Mouse (Mus musculus) cerebellum, adult 11 months (tissue): ENCODE measurements around the gene Fbxo6.
"Not testable (repeated sequence)": the region's sequence is repeated elsewhere in the genome, so short reads cannot be mapped to it uniquely, and the experiment has no call there.

ENCODE experiments used
- DNase-seq: peaks from one replicate; pipeline ENCODE4 v3.0.0; 2022

Fbxo6 gene

GRCm38 (mm10) chr4:148151267-148152168 is at the start of gene Fbxo6:
Gene Fbxo6 (minus strand): TSS chr4:148152140.
- DNase-seq = peak; percentile 82

DNA sequence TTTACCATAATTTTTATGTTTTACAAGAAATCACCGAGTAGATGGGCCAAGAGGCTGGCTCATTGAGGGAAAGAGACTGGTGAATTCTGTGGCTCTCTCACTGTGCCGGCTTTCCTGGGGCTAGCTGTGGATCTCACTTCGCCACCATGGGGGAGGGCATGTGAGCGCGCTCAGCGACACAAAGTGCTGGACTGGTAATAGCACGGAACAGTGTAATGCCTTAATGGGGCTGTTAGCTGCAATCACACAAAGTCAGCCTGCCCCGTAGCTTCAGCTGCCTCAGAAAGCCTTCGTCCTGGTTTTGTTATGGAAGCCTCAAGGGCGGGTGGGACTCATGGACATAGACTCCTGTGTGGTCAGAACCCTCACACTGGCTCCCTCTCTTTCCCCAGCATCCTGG is 46.8 kb upstream of the Fbxo6 start:
- DNase-seq = no peak

DNA sequence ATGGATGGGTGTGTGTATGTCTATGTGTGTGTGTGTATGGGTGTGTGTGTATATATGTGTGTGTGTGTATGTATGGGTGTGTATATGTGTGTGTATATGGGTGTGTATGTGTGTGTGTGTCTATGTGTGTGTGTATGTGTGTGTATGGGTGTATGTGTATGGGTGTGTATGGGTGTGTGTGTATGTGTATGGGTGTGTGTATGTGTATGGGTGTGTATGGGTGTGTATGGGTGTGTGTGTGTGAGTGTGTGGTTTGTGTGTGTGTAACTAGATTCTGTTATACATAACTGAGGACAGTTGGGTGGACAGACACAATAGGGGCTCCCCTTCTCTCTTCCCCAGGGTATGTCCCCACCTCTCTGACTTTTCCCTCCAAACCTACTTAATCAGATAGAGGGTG is 42.5 kb upstream of the Fbxo6 start:
- no peak for DNase-seq

GRCm38 (mm10) chr4:148192707-148193245 is 40.8 kb upstream of the Fbxo6 start:
- DNase-seq = no peak

DNA sequence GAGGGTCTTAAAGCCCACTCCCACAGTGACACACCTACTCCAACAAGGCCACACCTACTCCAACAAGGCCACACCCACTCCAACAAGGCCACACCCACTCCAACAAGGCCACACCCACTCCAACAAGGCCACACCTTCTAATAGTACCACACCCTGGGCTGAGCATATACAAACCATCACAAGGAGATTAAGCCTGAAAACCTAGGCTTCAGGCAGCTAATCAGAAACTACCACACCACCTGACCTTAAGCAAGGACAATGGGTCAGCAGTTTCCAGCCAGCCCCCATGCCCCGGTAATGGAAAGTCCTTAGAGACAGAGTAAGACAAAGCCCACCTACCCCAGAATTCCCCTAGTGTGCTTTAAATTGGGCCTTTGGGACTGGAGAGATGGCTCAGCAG is 36.8 kb upstream of the Fbxo6 start:
- not testable (repeated sequence) for DNase-seq

- DNase-seq = no peak
Observed at GRCm38 (mm10) chr4:148185819-148186218, 33.9 kb upstream of the Fbxo6 start.

DNA sequence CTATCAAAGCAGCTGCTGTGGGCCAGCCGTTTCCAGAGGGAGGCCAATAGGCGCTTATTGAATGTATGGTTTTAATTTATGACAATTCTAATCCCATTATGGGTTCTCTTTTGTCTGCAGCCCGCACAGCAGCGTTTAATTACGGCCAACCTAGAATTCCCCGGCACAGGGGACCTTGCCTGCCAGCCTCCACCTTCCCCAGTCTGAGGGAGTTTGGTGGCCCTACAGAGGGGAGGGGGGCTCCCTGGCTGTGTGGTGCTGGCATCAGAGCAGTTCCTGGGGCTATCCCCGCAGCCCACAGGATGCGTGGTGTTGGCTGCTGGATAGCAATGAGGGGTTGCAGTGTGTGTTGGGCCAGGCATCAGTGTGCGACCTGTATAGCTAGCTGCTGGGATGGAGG is 32.6 kb upstream of the Fbxo6 start:
- no peak for DNase-seq

- DNase-seq = no peak
Observed at GRCm38 (mm10) chr4:148182363-148182762, 30.4 kb upstream of the Fbxo6 start.

DNA sequence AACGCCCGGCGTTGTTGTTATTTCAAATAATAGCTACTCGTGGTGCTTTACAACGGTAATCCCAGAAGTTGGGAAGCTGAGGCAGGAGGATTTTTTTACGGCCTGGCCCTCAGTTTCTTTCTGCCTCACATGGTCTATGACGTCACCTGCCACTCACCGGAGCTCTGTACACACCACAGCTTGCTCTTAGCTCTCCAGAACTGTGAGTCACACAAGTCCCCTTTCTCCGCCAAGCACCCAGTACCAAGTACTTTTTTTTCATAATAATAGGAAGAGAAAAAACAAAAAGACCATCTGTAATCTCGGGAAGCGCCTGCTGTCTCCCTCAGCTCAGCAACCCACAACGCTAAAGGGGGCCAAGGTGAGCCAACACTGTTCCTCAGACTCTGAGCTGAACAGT is 29.5 kb upstream of the Fbxo6 start:
- DNase-seq = no peak

DNA sequence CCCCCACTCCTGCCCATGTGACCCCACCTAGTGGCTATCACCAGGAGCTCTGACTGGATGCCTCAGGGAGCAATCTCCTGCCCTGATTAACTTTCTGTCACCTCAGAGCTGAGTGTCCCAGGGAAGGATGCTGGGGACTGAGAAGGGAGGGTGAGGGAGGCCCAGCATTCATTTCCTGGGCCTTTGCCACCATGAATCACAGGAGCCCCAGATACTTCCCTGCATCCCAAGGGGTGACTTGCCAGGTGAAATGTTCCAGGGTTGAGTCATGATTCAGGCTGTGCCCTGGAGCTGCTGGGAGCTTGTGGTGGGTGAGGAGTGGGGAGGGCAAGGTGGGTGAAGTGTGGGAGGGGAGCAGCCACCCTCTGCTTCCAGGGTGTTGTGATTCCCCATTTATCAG is 25.8 kb upstream of the Fbxo6 start:
- DNase-seq = no peak

DNA sequence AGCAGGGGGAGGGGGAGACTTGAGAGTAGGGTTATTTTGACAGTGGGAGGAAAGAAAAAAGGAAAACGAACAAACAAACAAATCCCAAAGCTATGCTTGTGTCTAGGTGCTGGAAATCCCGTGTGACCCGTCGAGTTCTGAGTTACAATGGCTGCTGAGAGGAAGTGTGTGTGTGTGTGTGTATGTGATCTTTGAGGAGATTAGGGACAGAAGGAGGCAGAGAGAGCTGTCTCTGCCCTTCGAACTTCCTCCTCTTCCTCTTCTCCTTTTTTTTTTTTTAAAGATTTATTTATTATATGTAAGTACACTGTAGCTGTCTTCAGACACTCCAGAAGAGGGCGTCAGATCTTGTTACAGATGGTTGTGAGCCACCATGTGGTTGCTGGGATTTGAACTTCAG is 24.7 kb upstream of the Fbxo6 start:
- not testable (repeated sequence) for DNase-seq

DNA sequence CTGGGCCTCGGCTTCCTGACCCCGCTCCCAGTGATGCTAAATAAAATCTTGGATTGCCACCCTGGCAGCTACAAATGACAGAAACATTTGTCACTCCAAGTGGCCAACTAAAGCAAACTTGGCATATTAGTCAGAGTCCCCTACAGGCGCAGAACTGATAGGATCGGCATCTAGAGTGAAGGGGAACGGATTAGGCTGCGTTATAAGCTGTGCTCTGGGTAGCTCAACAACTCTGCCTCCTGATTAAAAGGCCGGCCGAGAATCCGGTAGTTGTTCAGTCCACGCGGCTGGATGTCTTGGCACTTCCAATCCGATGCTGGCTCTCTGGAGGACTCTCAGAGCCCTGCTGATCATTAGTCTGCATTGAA is 22.5 kb upstream of the Fbxo6 start:
- no peak for DNase-seq

DNA sequence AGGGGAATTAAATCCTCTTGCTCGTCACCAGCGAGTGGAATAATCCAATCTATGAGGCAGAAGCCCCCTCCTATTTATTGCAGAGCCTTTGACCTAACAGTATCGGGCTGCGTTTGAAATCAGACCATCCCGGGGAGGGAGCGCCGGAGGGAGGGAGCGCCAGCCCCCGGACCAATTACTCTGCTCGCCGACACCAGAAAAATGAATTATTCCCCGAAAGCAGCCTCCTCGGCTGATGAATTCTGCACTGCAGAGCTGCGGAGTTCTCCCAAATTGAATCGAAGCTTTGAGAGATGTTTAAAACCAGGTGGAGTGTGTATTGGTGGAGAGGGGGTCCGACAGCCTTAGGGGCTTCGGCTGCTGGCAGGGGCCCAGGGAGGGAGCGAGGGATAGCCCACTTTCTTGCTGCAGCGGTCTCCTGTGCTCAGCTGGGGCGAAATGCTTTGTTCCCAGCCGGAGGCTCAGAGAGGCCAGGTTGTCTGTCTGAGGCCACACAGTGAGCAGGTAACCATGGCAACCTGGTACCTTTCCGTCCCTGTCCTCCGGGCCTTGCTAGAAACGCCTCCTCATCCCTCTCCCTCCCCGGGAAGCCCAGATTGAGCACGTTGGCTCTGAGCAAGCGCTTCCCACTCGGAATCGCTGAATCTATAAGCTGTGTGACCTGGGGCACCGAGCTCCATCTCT is 22.0 kb upstream of the Fbxo6 start:
- peak; percentile 39 for DNase-seq

GRCm38 (mm10) chr4:148171261-148171660 is 19.3 kb upstream of the Fbxo6 start:
- DNase-seq = no peak

GRCm38 (mm10) chr4:148170842-148171241 is 18.9 kb upstream of the Fbxo6 start:
- DNase-seq = peak; percentile 45

DNA sequence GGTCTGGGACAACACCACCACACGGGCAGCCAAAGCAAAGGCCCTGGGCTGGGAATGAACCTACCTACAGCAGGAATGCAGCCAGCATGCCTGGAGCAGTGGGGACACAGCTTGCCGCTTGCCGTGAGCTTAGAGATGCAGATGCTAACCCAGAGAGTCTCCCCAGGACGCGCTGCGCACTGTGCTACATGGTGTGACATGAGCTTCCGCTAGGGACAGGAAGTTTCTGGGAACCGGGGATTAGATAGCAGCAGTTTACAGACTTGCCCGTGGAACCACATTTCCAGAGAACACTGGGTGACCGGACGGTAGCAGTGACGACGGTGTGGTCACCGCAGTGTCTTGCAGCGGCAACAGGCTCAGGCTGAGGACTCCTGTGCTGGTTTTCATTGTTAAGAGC is 17.6 kb upstream of the Fbxo6 start:
- no peak for DNase-seq

GRCm38 (mm10) chr4:148168287-148168686 is 16.3 kb upstream of the Fbxo6 start:
- peak; percentile 54 for DNase-seq

- peak; percentile 68 for DNase-seq
Observed at GRCm38 (mm10) chr4:148166986-148167385, 15.0 kb upstream of the Fbxo6 start.

- DNase-seq = peak; percentile 58
Observed at GRCm38 (mm10) chr4:148166431-148166830, 14.5 kb upstream of the Fbxo6 start.

DNA sequence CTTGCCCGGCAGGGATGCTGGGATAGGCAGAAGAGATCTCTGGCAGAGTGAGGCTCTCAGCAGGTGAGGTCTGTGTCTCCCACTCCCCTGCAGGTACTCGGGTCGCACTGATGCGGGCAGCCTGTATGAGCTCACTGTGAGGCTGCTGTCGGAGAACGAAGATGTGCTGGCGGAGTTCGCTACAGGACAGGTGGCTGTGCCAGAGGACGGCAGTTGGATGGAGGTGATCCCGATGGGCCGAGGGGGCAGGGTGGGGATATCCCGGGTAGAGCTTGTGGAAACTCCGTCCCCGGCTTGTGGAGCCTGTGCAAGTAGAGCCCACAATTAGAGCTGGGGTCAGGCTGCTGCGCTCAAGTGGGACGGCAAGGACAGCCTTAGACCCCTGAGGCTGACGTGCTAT is 13.6 kb upstream of the Fbxo6 start:
- DNase-seq = peak; percentile 18

DNA sequence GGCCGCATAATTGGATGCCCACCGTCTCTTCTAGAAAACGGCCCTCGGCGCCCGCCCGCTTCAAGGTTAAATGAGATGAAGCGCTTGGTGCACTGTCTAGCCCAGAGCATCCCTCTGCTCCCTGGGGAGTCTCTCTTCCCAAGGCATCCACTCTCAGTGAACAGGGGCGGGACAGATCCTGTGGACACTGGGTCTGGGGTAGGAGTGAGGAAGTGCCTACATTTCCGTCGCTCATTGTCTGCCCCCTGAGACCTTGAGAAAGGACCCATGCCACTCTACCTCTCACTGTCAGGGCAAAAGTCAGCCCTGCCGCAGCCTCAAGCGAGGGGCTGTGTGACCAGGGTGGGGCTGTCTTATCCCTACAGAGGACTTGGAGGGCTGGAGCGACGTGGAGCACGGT is 12.5 kb upstream of the Fbxo6 start:
- peak; percentile 16 for DNase-seq

- DNase-seq = peak; percentile 54
Observed at GRCm38 (mm10) chr4:148164002-148164439, 12.1 kb upstream of the Fbxo6 start.

DNA sequence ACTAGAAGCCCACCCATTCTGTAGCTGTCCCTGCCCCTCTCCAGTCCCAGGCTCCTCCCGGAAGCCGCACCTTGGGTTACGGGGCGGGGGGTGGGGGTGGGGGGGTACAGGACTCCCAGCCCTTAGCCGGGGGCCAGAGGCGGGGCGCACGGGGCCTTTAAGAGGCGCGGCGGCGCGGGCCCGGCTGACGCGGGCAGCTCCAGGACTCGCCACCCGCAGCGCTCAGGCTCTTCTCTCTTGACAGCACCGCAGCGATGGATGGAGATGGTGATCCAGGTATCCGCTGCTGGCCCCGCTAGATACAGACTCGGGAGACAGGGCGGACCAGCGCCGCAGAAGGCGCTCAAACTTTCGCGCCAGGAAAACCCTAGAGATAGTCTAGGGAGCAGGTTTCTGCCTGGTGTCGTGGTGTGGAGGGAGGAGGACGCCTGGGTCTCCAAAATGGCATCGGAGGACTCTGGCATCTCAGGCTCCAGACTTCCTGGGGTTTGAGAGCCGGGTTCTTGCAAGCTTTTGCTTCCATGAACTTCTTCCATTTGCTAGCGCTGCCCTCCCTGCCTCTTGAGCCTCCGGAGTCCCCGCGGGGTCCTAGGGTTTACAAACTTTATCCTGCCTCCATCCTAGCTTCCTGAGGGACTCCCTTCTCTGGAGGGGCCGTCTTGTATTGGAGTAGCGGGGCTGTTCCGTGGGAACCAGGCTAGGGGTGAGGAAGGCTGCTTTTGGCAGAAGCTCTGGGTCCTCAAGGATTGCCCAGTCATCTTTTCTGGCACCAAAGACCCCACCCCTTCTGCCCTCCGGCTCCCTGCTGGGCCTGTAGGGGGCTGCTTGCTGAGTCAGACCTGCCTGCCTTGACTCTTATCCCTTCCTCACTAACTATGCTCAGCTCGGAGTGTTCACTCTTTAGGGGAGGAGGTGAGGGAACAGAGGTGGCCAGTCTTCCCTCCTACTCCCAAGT is 8.8 kb upstream of the Fbxo6 start, which contains the start of the genes Fbxo44 and Fbxo2:
Fbxo44 (minus strand) TSS at position 47 of the 955 bp plus-strand sequence.
Fbxo2 (plus strand) TSS at position 186 of the 955 bp plus-strand sequence.
- peak; percentile 66 for DNase-seq
